Mouse (Mus musculus) erythroblast, adult 5-6 weeks (primary cell): ENCODE data around the gene Odf2. TPM values are rescaled to one million over a fixed set of nuclear protein-coding genes. Genes with fewer than 3 reads are reported as not detected.

Experiments used
- total RNA-seq, 2 experiments: library from RNA; stranded (forward) in 1 of 2; stranded (reverse) in 1 of 2; fragments of 150-400 nt in 1 of 2; fragments of 200-764, 138-1000 nt in 1 of 2; gene quantifications; 2 replicates each; pipeline versions ENCODE4 v1.2.3 to v1.2.4; 2015 to 2017; ENCODE audit warnings: low replicate concordance in 2 of 2

Gene Odf2
- total RNA-seq, 2 experiments from 2014 or later: 25.2 to 51.4 TPM

Other genes with a start within 250 kb of the Odf2 start
- gene Gm13420, start 137.5 kb upstream of the Odf2 start, total RNA-seq (2015; ENCODE audit: low replicate concordance): not detected in 2 replicates
- gene Gm13420, start 137.5 kb upstream of the Odf2 start, total RNA-seq (2017; ENCODE audit: low replicate concordance): not detected in 2 replicates
- not detected in 2 replicates for gene Gm13547, start 129.9 kb upstream of the Odf2 start, total RNA-seq (2015; ENCODE audit: low replicate concordance)
- gene Gm13547, start 129.9 kb upstream of the Odf2 start, total RNA-seq (2017; ENCODE audit: low replicate concordance): 1.3 TPM in 1 of 2 replicates, not detected in the other
- gene Coq4, start 101.7 kb upstream of the Odf2 start, total RNA-seq (2015; ENCODE audit: low replicate concordance): 2.3 and 9.2 TPM in 2 replicates
- gene Coq4, start 101.7 kb upstream of the Odf2 start, total RNA-seq (2017; ENCODE audit: low replicate concordance): 1.8 and 2.2 TPM in 2 replicates
- 25.1 and 27.7 TPM in 2 replicates for gene Trub2, start 100.7 kb upstream of the Odf2 start, total RNA-seq (2015; ENCODE audit: low replicate concordance)
- gene Trub2, start 100.7 kb upstream of the Odf2 start, total RNA-seq (2017; ENCODE audit: low replicate concordance): 29.7 and 31.1 TPM in 2 replicates
- gene Slc27a4, start 86.6 kb upstream of the Odf2 start, total RNA-seq (2015; ENCODE audit: low replicate concordance): 1.9 and 4.2 TPM in 2 replicates
- gene Slc27a4, start 86.6 kb upstream of the Odf2 start, total RNA-seq (2017; ENCODE audit: low replicate concordance): 5.1 and 9.8 TPM in 2 replicates
- gene Urm1, start 69.1 kb upstream of the Odf2 start, total RNA-seq (2015; ENCODE audit: low replicate concordance): 5.4 and 8.2 TPM in 2 replicates
- gene Urm1, start 69.1 kb upstream of the Odf2 start, total RNA-seq (2017; ENCODE audit: low replicate concordance): 5.6 and 8.9 TPM in 2 replicates
- 16.9 and 19.4 TPM in 2 replicates for gene Cercam, start 20.1 kb upstream of the Odf2 start, total RNA-seq (2015; ENCODE audit: low replicate concordance)
- gene Cercam, start 20.1 kb upstream of the Odf2 start, total RNA-seq (2017; ENCODE audit: low replicate concordance): 18.8 and 20.8 TPM in 2 replicates
- 3.5 and 12.1 TPM in 2 replicates for gene Gle1, start 46.2 kb downstream of the Odf2 start, total RNA-seq (2015; ENCODE audit: low replicate concordance)
- 16.0 and 23.0 TPM in 2 replicates for gene Gle1, start 46.2 kb downstream of the Odf2 start, total RNA-seq (2017; ENCODE audit: low replicate concordance)
- gene Sptan1, start 76.3 kb downstream of the Odf2 start, total RNA-seq (2015; ENCODE audit: low replicate concordance): 16.5 TPM in 2 replicates
- gene Sptan1, start 76.3 kb downstream of the Odf2 start, total RNA-seq (2017; ENCODE audit: low replicate concordance): 18.1 and 21.6 TPM in 2 replicates
- 3.5 and 4.6 TPM in 2 replicates for gene Wdr34, start 159.7 kb downstream of the Odf2 start, total RNA-seq (2015; ENCODE audit: low replicate concordance)
- gene Wdr34, start 159.7 kb downstream of the Odf2 start, total RNA-seq (2017; ENCODE audit: low replicate concordance): 0.09 and 0.84 TPM in 2 replicates
- gene Set, start 168.2 kb downstream of the Odf2 start, total RNA-seq (2015; ENCODE audit: low replicate concordance): 50.0 and 56.0 TPM in 2 replicates
- gene Set, start 168.2 kb downstream of the Odf2 start, total RNA-seq (2017; ENCODE audit: low replicate concordance): 143 and 233 TPM in 2 replicates
- 0.63 and 13.3 TPM in 2 replicates for gene Pkn3, start 188.5 kb downstream of the Odf2 start, total RNA-seq (2015; ENCODE audit: low replicate concordance)
- gene Pkn3, start 188.5 kb downstream of the Odf2 start, total RNA-seq (2017; ENCODE audit: low replicate concordance): 0.68 and 3.3 TPM in 2 replicates
- gene Zdhhc12, start 204.4 kb downstream of the Odf2 start, total RNA-seq (2015; ENCODE audit: low replicate concordance): 7.9 TPM in 1 of 2 replicates, not detected in the other
- gene Zdhhc12, start 204.4 kb downstream of the Odf2 start, total RNA-seq (2017; ENCODE audit: low replicate concordance): 0.85 and 2.9 TPM in 2 replicates
- 10.2 and 10.4 TPM in 2 replicates for gene Zer1, start 235.4 kb downstream of the Odf2 start, total RNA-seq (2015; ENCODE audit: low replicate concordance)
- 12.8 and 17.0 TPM in 2 replicates for gene Zer1, start 235.4 kb downstream of the Odf2 start, total RNA-seq (2017; ENCODE audit: low replicate concordance)
- gene Tbc1d13, start 244.5 kb downstream of the Odf2 start, total RNA-seq (2015; ENCODE audit: low replicate concordance): 20.0 and 20.3 TPM in 2 replicates
- 8.6 and 9.9 TPM in 2 replicates for gene Tbc1d13, start 244.5 kb downstream of the Odf2 start, total RNA-seq (2017; ENCODE audit: low replicate concordance)